21 mouse cellular contexts compared by ENCODE assay signal in genomic region chr1:115144568-115144967, GRCm38 (mm10).
"Had no signal": no experiment of that assay in that cellular context is flagged by ENCODE, and none has a peak within 500 bp of the region (broad histone marks: within the 10 kb centered on the region; RNA-seq: fewer than 3 reads in every experiment).

No protein-coding gene starts in this region.

- ATAC-seq: hindbrain, embryonic 16.5 days; hindbrain, postnatal 0 days; inflammation-experienced regulatory T-cells, adult 6 months; intestine, embryonic 15.5 days; intestine, embryonic 16.5 days; intestine, postnatal 0 days had no signal

- DNase-seq: heart, postnatal 10 days; heart, postnatal 14 days; heart, postnatal 36 days; heart, postnatal 4 days; kidney, adult 11 months; kidney, adult 18-20 months; kidney, adult 2 months; kidney, adult 8-10 months; kidney, adult 9 months; kidney, postnatal 14 days; kidney, postnatal 25 days; kidney, postnatal 36 days; kidney, postnatal 4 days; layer of hippocampus, adult 9-11 months; layer of hippocampus, postnatal 36 days had no signal
